Mouse (Mus musculus) urinary bladder, postnatal 25 days (tissue): Measurements from ENCODE around the gene Tnr.

Source experiments
- DNase-seq: peaks from one replicate; pipeline ENCODE4 v3.0.0; 2022; ENCODE audit warnings: low spot score

Tnr gene

DNA sequence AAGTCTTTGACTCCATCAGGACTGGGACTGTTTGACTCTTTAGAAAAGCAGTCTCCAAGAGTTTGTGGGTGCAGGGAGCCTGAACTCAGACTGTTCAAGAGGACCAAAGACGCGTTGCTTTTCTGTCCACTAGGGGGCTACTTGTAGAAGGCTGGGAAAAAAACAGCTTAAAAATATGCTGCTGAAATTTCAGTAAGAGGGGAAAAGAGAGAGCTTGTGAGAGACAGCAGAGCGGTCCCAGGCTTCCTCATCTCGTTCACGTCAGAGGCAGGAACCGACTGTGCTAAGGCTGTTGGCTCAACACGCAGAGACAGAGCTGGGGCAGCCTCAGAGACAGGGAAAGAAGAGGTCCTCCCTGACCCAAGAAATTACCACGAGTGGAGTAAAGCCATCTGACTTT, at the start of gene Tnr:
Gene Tnr, plus strand, starts transcription at position 192 of the 400 bp plus-strand sequence.
- peak; percentile 10 for DNase-seq

- DNase-seq, result no peak
Observed at GRCm38 (mm10) chr1:159489853-159490435, 33.6 kb upstream of the Tnr start.

GRCm38 (mm10) chr1:159492536-159492935, 31.0 kb upstream of the Tnr start:
- no peak for DNase-seq

DNA sequence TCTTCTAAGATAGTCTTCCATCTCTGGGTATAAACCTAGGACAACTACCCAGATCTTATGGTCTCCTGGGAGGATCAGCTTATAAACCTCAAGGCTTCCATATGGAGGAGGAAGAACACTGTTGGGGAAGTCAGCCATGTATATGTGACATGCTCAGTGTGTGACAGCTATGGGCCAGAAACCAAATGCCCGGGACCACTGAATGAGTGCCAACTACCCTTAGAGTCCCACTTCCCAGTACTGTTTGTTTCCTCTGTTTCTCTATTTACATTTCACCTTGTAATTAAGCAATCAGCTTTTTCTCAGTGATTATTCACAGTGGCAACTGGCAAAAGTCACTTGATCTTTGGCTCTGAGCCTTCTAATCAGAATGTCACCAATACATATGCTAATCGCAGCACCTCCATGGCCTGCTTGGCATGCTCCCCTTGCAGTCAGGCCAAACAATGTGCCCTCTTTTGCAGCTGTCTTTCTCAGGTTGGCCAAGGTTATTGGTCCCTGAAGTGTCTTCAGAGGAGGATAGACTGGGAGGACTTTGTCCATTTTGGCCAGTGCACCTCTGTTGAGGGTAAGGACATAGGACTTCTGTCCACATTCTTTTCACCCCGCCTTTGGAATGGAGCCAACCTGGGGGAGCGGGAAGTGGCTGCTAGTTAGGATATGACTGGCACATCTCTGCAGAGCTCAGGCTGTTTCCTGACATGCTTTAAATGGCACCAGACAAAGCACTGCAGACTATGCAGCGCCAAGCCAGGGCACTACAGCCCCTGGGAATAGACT, 29.7 kb upstream of the Tnr start:
- no peak for DNase-seq

DNA sequence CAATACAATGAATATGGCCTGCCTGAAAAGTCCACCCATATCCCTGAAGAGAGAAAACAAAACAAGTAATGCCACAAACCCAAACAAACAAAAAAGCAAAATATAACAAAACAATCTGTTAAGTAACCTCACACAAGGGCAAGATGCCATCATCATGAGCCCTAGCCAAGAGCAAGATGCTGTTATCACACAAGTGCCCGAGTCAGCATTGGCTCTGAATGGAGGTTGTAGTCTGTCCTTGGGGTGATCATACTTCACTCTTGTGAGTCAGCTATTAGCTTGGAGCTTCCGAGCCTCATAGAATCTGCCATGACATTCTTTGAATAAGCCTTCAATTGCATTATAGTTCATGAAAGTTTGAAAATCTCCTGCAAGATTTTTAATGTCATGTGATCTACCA, 25.3 kb upstream of the Tnr start:
- no peak for DNase-seq

DNA sequence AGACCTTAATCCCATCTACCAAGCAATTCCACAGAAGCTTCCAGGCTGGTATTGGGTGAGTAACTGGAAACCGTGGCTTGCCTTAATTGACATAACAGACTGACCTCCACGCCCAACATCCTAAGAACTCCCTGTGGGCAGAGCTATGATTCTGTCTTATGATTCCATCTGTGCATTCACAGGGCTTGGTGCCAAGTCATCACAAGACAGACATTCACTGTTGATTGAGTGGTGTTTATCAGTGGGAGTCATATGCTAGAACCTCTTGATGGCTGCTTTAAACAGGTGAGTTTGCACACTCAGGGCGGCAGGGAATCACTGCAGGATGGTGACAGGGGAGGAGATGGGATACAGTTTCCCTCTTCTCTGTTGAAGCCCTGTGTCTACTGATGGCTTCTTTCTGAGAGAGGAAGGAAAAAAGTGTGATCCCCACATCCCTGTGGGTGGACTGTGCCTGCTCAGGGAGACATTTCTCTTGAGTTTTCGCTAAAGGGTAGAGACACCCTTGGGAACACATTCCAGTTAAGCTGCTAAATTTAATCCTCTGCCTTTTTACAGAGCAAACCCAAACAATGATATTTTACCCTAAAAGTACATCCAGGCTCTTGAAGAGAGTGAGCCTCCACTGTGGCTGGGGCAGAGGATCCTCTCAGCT, 23.6 kb upstream of the Tnr start:
- no peak for DNase-seq

GRCm38 (mm10) chr1:159501911-159502310, 21.7 kb upstream of the Tnr start:
- no peak for DNase-seq

DNA sequence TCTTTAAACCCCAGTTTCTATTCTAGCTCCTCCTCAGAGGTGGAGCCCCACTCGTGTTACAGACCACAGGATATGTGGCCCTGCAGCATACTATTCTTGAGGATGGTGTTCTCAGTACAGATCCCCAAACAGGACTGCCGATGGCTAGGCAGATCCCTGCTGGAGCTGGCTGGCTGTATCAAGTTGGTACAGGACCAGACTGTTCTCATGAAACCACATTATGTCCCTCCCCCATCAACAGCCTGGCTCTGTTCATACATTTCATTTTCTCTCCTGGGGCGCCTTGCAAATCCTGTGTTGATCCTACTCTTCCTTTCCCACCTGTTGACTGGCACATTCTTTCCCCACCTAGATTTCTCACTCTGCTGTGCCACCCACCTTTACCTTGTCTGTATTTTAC, 12.9 kb upstream of the Tnr start:
- no peak for DNase-seq

- no peak for DNase-seq
Observed at GRCm38 (mm10) chr1:159517647-159518046, 5.9 kb upstream of the Tnr start.

GRCm38 (mm10) chr1:159519206-159519605, 4.4 kb upstream of the Tnr start:
- no peak for DNase-seq

DNA sequence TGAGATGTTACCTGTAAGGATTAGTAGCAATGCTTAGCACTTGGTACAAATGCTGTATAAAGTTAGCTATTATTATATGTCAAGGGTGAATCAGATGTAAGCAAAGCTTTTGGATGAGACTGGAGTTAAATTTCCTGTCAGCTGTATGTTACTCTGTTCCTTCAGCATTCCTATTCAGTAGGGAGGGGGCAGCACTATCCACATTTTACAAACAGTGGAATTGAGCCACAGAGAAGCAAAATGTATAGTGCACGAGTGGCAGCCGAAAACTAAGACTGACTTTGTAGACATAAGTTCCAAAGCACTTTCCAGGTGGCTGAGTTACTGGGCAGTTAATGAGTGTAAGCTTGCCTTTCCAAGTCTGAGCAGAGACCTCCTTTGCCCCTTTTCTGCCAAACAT, 500 bp upstream of the Tnr start:
- no peak for DNase-seq

DNA sequence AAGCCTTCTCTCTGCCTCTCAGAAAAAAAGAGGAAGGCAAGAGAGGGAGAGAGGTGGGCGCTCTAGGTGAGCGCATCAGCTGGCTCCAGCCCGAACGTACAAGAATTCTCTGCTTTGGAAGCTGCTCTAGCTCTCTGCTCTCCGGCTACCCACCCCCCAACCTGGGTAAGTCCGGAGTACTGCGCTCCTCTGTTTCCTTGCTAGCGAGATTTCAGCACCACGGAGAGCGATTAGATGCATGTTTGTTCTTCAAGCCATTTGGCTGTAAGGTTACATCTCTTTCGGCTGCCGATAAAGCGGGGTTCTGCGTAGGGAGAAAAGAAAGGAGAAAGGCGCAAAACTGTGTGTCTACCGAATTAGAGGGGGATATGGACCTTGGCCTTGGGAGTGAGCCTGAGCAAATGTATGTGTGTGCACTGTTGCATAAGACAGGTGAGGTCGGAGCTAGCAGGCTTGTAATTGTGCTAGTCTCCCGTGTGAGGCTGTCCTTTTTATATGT, 531 bp downstream of the Tnr start:
- peak; percentile 55 for DNase-seq

DNA sequence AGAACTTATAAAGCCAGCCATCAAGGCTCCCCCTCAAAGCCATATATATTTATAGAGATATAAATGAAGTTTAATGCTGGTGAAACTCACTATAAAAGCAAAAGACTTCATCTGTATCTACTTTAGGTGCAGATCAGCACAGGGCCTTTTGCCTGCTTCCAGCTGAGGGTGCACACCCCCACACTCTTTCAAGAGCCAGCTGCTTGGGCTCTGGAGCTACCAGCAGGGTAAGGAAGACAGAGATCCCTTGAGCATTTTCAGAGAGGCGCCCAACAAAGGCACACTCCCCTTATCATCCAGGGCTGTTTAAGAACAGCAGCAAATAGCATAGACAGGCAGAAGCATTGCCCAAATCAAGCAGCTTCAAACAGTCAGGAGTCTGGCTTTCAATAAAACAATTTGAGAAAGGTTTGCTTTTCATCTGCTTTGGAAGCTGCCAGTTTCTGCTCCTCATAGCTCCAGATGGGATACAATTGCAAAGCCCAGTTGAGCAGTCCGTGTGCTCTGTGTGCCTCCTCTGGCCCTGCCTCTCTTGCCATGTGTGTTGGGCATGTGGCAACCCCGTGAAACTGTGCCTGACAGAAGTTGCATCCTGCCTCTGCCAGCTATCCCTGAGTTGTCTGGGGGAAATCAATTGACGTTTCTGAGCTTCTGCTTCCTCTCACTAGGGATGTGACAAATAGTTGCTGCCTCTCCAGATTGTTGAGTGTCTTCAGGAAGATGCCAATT, 9.4 kb downstream of the Tnr start:
- no peak for DNase-seq

DNA sequence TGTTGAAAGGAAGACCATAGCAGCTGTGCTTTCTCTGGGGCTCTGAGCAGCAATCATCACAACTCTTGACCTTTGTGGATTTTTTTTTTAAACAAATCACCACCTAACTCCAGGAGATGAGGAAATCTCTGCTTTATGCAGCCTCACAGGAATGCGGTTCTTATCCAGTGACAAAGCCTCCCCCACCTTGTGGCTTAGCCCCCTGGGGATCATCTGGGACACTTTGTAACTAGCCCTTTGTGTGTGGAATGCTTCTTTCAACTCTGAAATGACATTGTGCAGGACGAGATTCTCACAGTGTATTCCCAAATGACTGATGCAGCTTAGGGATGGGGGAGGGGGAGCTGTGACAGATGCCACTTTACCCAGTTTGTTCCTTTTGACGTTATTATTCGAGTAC, 12.0 kb downstream of the Tnr start:
- DNase-seq, result no peak

GRCm38 (mm10) chr1:159537541-159537940, 14.0 kb downstream of the Tnr start:
- DNase-seq, result no peak

DNA sequence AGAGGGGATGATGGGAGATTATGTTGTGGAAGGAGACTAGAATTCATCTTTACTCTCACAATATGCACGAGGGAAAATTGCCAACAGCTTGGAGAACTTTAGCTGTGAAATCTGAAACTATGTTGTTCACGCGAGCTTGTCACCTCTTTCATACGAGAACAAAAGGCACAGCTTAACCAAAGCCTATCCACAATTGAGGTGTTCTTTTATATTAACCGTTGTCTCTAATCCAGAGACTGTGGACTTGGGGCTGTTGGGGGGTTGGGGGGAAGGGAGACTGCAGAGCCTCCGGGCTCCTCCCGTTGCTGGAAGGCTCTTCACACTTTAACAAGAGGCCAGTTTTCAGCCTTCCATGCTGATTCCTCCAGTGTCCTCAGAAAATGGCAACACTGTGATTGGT, 14.5 kb downstream of the Tnr start:
- no peak for DNase-seq

DNA sequence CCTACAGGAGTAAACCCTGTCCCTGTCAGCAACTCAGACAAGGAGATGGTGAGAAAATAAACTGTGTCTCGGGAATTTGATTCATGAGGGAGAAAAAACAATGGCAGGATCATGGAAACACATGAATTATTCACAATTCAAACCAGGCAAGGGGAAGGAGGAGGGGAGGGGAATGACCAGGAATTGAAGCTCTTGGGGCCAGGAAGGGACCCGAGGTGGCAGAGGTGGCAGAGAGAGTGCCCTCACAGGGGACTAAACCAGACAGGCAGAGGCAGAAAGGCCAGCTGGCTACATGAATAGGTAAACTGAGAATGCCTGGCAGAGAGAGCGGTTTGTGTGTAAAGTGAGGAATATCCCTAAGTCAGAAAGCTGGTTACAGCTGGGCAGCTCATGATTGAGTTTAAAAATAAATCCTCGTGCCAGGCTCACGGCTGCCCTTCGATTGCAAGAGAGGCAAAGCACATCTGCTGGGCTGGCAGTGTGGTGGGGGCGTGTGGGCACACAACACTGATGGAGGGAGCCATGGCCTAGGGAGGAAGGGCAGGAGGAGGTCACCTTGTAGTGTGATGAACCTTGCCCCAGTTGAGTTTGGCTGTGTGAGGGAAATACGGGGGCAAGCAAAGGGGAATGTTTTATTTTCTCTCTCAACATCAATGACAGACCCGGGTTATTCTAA, 22.0 kb downstream of the Tnr start:
- DNase-seq, result no peak

- DNase-seq, result no peak
Observed at GRCm38 (mm10) chr1:159551036-159551435, 27.5 kb downstream of the Tnr start.

DNA sequence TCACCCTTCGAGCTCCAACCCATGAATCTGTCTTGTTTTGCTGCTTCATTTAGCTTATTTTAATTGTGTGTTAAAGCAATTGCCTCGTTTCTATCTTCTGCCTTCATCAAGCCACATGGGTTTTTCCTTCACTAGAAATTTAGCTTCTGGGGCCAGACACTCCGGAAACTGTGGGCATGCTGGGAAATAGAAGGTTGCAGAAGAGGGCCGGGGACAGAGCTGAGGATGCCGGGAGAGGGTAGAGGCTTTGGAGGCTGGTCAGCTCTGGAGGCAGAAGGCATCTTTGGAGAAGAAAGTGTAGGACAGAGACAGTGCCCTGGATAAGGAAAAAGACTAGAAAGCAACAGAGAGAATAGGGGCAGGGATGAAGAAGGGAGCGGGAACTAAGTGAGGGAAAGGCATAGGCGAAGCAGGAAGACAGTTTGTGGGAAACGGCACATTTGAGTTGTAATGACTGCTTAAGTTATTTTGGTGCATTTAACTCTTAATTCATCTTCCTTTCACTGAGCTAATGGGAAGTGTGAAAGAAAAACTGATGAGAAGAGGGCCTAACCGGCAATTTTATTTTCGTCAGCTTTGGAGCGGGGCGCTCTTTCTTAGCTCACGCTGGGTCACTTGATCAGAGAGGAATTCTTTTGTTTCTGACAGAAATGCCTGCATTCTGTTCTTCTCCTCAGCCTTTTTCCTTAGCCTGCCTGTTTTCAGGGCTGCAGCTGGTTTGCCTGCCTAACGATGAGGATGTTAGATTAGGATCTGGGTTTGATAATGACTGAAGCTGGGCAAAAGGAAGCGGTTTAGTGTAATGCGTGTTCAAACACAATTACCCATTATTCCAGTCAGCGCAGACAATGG, 28.2 kb downstream of the Tnr start:
- DNase-seq, result no peak

DNA sequence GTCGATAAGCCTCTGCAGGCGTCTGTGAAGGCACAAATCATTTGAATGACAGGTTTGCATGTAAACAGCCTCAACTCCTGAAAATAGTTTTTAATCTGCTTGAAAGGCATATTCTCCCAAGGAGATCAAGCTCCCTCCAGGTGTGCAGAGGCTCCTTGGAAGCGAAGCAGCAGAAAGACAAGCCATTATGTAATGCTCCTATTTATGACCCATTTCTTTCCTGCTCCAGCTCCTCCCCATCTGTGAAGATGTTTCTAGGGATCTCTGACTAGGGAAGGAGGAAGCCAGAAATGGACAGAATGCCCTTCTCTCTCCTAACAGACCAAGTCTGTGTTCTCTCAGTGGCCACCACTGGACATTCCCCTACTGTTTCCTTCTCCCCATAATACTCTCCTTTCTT, 38.0 kb downstream of the Tnr start:
- no peak for DNase-seq

DNA sequence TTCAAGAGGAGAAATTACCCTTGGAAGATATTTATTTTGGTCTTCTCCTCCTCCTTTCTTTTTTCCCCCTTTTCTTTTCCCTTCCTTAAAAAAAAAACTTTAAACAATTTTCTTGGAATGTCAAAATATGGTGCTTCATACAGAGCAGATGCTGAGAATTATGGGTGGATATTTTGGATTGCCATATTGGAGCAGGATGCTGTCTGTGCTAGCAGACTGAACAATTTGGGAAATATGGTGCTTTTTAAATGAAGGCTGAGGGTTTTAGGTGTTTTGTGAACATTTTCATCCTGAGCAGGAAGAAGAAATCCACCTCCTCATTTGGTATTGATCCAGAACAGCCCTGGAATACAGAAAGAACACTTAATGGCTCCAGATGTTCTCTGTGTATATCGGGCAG, 41.6 kb downstream of the Tnr start:
- DNase-seq, result no peak
